Mouse (Mus musculus): Measurements from ENCODE around the gene Tmed11.
"Not testable (repeated sequence)": the region's sequence is repeated elsewhere in the genome, so short reads cannot be mapped to it uniquely, and the experiment has no call there.

Gene Tmed11

DNA sequence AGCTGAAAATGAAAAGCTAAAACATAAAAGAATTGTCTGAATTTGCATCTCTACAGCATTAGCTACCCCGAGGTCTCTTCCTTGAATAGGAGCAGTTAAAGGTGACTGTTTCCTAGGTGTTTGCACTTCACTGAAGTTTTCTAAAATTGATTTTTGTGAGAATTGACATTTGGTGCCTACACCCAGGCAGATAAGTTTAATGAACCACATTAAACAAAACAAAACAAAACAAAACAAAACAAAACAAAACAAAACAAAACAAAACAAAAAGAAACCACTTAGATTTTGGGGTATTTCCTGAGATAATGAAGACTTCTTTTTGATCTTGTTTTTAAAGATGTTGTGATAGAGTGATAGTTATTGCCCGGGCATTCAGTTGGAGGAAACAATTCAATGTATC lies at the start of gene Tmed11:
Tmed11 (minus strand) TSS at position 101 of the 400 bp plus-strand sequence.
- DNase-seq (ENCODE audit: low spot score in 2 of 2), result not testable (repeated sequence)

DNA sequence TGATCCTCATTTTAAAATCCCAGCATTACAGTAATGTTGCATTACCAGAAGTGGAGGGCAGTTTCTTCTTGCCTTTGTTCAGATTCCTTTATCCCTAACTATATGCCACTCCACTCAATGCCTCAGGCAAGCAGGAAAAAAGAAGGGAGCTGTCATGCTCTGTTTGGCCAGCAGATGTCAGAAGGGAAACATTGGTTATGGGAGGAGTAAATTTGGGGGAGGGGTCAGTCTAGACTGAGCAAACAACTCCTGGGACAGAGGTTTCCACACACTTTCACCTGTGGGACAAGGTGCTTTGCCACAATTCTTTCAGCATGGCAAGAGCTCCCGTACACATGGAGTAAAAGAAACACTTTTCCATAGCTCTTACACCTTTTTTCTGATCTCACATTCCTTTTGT lies 41.0 kb upstream of the Tmed11 start:
- DNase-seq (ENCODE audit: low spot score in 2 of 2), result no peak

DNA sequence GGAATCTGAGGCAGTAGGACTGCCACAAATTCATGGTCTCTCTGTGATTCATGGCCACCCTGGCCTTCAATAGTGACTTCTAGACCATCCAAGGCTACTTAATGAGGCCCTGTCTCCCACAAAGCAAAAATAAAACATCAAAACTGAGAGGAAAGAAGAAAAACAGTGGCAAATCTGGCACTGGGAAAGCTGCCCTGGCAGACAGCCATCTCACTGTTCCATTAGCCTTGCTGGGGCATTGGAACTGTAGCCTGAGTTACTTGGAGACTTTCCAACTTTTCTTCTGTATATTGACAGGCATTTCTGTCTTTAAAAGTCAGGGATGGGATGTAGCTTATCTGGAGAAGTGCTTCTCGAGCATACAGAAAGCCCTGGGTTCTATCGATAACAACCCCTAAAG lies 28.1 kb upstream of the Tmed11 start:
- no peak for DNase-seq (ENCODE audit: low spot score in 2 of 2)

DNA sequence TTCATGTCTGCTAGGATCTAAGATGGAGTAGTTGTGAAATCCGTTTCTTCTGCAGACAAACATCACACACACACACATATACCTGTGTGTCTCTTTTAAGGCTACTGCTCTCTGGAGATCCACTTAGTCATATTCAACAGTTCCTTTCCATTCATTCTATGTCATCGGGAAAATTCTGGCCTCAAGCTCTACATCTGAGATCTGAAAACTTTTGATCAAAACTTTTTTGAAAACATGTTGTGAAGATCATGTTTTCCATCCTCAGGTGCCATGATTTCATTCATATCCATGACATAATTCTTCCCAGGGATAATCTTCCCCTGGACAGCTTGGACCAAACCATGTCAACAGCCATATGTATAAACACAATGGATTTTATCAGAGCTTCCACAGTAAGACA lies 13.6 kb upstream of the Tmed11 start, which contains the start of gene Vmn2r8:
Vmn2r8 (minus strand) TSS at position 101 of the 400 bp plus-strand sequence.
- DNase-seq (ENCODE audit: low spot score in 2 of 2), result not testable (repeated sequence)

DNA sequence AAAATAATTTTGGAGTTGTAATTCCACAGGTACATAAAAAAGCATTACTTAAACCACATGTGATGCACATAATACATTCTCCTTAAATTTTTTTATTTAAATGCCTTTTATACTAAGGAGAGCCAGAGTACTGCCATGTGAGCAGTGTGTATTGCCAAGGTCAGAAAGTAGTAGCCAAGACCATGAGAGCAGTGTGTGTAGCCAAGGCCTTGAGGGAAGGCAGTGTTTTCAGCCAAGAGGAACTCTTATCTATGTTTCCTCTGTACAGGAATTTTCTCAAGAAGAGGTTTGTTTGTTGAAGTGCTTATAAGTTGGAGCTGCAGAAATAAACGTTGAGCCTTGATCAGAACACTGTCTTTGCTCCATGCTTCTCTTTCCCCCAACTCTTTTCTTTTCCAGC lies 8.5 kb upstream of the Tmed11 start:
- DNase-seq (ENCODE audit: low spot score in 2 of 2), result no peak

DNA sequence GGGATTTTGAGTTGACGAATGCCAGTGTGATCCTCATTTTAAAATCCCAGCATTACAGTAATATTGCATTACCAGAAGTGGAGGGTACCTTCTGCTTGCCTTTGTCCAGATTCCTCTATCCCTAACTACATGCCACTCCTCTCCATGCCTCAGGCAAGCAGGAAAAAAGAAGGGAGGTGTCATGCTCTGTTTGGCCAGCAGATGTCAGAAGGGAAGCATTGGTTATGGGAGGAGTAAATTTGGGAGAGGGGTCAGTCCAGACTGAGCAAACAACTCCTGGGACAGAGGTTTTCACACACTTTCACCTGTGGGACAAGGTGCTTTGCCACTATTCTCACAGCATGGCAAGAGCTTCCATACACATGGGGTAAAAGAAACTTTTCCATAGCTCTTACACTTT lies 4.8 kb downstream of the Tmed11 start:
- DNase-seq (ENCODE audit: low spot score in 2 of 2), result not testable (repeated sequence)

DNA sequence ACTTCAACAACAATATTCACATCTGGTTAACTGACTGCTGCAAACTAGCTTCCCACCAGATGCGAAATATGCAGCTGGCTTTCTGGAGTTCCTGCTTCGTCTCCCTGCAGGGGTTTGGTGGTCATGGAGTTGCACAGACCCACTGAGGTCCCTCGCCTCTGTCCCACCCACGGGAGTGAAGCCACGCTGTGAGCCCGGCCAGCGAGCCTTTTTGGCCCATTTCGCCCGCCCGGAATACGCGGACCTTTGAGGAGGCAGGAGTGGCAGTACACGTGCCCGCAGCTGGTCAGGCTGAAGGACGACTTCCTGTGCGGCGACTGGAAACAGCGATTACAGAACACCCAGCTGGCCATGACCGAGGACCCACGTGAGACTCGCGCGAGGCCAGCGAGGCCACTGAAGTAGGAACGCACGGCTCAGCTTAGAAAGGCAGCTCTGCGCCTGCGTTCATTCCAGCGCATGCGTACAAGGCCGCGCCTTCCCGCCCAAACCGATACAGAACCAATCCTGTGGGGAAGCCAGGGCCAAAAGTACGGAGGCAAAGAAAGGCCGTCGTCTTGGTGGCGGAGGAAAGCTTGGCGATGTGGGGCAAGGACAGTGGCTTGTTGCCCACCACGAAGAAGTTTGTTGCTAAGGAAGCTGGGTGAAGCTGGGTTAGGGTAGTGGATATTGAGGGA lies 20.4 kb downstream of the Tmed11 start, which contains the start of gene Rnf212:
Rnf212 (minus strand) TSS at position 353 of the 677 bp plus-strand sequence.
- no peak for DNase-seq (ENCODE audit: low spot score in 2 of 2)

DNA sequence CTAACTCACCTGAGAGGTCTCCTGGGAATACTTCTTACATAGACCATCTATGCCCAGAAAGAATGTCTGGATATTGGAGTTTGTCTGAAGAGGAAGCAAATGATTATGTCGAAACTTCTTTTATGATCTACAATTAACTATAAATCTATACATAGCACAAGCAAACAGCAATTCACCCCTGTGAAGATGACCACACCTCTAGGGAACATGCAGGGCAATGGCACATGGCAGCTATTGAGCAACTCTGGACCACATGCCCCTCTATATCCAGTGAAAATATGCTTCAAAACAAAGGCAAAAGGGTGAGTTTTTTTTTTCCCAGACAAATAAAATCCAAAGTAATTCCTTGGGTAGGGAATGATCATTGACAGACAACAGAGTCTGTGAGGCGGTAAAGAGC lies 35.2 kb downstream of the Tmed11 start:
- no peak for DNase-seq (ENCODE audit: low spot score in 2 of 2)

DNA sequence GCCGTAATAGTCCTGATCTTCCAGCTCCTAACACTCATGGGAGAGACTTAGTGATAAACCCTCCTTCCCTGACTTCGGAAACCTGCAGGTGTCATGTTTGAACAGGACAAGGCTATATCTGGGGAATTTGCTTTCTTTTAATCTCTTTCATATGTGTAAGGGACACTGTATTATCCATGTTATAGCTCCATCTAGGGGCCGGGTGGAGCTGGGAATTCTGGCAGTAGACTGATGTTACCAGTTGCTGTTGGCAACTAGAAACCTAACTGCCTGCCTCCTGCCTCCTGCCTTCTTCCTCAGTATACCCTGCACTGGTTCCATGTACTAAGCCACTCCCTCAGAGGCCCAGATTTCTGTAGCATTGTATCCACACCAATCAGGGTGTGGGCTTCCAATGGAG lies 36.8 kb downstream of the Tmed11 start:
- no peak for DNase-seq (ENCODE audit: low spot score in 2 of 2)

DNA sequence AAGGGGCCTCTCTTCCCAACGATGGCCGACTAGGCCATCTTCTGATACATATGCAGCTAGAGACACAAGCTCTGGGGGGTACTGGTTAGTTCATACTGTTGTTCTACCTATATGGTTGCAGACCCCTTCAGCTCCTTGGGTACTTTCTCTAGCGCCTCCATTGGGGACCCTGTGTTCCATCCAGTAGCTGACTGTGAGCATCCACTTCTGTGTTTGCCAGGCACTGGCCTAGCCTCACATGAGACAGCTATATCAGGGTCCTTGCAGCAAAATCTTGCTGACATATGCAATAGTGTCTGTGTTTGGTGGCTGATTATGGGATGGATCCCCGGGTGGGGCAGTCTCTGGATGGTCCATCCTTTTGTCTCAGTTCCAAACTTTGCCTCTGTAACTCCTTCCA lies 43.9 kb downstream of the Tmed11 start:
- not testable (repeated sequence) for DNase-seq (ENCODE audit: low spot score in 2 of 2)

DNA sequence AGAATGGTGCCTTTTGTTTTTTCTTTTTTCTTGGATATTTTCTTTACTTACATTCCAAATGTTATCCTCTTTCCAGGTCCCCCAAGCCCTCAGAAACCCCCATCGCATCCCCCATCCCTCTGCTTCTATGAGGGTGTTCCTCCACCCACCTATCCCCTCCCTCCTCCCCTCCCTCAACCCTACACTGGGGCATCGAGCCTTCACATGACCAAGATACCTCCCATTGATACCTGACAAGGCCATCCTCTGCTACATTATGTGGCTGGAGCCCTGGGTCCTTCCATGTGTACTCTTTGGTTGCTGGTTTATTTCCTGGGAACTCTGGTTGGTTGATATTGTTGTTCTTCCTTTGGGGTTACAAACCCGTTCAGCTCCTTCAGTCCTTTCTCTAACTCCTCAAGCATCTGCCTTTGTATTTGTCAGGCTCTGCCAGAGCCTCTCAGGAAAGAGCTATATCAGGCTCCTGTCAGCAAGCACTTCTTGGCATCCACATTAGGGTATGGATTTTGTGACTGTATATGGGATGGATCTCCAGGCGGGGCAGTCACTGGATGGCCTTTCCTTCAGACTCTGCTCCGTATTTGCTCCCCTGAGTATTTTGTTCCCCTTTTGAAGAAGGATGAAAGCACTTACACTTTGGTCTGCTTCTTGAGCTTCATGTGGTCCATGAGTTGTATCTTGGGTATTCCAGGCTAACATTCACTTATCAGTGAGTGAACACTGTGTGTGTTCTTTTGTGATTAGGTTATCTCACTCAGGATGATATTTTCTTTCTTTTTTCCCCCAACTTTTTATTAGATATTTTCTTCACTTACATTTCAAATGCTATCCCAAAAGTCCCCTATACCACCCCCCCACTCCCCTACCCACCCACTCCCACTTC lies 44.6 kb downstream of the Tmed11 start:
- no peak for DNase-seq (ENCODE audit: low spot score in 2 of 2)

DNA sequence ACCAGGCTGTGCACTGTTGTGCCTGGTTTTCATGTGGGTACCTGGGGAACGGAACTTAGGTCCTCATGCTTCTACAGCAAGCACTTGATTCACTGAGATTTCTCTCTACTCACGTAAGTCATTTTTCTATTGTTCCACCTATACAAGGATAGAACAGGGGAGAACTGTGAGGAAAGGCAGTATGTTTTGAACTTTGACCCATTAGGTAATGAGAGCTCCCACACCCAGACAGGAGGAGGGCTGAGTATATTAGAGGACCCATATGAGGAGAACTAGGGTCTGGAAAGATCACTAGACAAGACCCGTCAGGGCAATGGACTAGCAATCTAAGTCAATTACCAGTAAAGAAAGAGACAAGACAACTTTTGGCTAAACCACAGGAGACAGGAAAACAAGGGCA lies 50.5 kb downstream of the Tmed11 start:
- DNase-seq (ENCODE audit: low spot score in 2 of 2), result no peak

DNA sequence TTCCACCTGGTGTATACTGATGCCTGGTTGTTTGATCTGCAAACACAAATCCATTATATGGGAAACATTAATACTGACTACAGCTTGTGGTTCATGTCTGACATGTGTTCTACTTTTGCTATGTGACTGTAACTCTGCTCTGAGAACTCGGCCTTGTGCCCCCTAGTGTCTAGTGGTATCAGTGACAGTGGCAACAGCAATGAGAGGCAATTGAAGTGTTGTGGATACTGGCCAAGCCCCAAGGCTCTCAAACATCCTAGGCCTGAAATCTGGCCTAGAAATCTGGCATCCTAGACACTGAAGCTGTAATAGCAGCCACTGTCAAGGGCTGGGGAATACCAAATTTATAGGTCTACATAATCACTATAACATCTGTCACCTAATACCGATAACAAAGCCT lies 51.3 kb downstream of the Tmed11 start:
- DNase-seq (ENCODE audit: low spot score in 2 of 2), result no peak

DNA sequence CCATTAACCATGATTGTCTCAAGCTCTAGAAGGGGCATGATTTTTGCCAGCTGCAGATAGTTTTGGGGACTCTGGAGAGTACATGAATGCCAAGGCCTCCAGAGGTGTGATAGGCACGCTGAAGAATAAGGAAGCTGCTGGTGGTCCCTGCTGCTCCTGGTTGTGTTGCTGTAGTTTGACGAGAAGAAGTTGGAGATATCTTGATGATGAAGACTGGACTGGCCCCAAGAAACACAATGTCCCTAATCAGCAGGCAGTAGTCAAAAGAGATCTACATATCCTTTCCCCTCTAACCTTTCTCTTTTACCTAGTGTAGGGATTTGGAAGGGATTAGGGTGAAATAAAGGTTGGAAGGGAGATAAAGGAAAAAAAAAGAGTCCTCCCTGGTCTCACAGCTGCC lies 52.6 kb downstream of the Tmed11 start:
- no peak for DNase-seq (ENCODE audit: low spot score in 2 of 2)

DNA sequence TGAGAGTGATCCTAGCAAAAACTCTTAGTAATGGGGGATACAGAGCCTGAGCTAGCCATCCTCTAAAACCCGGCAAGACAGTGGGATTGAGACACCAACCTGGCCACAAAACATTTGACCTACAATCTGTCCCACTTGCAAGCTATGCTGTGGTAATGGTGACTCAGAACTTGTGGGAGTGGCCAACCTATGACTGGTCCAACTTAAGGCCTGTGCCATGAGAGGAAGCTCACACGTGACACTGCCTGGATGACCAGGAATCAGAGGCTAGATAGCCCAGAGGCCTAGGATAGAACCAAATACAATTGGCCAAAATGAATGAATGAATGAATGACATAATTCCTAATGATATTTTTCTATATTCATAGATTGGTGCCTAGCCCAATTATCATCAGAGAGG lies 53.3 kb downstream of the Tmed11 start:
- no peak for DNase-seq (ENCODE audit: low spot score in 2 of 2)

DNA sequence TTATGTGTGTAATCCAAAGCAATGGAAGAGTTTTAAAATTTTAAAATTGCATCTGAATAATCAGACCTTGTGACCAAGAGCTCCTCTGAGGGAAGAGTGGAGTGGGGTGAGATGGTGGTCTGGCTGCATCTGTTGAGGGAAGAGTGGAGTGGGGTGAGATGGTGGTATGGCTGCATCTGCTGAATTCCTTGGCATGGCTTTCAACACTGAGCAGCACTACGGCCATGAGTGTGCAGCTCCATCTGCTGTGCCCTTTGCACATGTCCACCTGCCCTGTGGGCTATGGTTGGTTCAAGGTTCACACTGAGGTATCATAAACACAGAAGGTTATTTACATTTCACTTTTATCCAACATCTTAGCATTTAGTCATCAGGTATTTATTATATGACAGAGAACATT lies 67.7 kb downstream of the Tmed11 start:
- DNase-seq (ENCODE audit: low spot score in 2 of 2), result no peak
